Mouse (Mus musculus) ovary, adult 18-20 months (tissue): ENCODE measurements around the gene Cd300lg.

Experiments
- DNase-seq: peaks from one replicate; pipeline ENCODE4 v3.0.0; 2022; ENCODE audit warnings: low spot score, mixed read lengths

Gene Cd300lg

DNA sequence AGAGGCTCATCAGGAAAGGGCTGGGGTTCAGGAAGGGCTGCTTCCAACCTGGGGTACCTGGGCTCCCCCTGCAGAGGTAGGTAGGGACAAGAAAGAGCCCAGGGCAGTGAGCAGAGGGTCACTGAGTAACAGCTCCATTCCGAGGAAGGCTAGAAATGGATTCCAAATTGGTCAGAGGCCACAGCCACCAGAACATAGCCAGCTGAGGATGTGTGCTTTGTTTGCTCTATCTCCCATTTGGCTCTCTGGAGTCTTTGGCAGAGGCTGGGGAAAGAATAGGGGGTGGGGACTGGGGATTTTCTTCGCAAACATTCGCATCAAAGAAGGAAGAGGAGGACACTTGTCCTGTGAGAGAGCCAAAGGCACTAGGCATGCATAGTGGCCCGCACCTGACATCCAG lies 10.6 kb downstream of the Cd300lg start:
- DNase-seq: no peak

DNA sequence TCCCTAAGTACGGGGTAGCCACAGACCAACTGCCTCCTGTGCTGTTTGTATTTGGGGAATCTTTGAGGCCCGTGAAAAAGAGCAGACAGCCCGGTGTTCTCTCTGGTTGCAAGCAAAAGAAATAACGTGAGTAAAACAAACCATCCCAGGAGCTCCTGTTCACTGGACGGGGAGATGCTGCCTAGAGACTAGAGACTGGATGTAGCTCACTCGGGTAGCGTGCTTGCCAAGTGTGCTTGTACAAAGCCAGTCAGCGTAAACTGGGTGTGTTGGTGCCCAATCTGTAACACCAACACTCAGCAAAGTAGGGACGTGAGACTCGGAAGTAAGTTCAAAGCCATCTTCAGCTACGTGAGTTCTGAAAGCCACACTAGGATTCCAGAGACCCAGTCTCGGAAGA lies 11.4 kb downstream of the Cd300lg start:
- DNase-seq: no peak

DNA sequence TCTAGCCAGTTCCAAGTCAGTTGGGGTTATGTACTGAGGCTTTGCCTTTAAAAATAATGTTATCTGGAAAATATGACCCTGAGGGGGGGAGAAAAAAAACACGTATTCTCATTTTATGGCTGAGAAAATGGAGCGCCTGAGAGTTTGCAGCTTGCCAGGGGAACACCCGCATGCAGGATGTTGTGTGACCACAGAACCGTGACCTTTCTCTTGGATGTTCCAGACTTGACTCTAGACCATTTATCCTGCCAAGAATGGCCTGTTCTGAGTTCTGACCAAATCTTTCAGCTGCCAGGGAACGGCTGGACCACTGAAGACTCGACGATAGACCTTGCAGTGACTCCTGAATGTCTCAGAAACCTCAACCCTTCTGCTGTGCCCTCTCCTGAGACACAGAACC lies 11.9 kb downstream of the Cd300lg start:
- no peak for DNase-seq

DNA sequence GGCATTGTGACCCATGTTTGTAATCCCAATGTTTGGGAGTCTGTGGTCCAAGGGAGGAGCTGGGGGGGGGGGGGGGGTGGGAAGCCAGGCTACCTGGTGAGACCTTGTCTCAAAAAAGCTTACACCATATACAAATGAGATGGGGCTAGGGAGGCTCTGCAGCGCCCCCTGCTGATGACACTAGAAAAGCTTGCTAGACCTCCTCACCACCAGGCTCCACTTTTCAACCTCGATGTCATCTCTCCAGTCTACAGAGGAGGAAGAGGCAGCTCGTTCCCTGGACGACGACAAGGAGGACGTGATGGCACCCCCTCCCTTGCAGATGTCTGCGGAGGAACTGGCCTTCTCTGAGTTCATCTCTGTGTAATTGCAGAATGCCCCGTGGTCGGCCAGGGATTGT lies 12.5 kb downstream of the Cd300lg start:
- DNase-seq: no peak

DNA sequence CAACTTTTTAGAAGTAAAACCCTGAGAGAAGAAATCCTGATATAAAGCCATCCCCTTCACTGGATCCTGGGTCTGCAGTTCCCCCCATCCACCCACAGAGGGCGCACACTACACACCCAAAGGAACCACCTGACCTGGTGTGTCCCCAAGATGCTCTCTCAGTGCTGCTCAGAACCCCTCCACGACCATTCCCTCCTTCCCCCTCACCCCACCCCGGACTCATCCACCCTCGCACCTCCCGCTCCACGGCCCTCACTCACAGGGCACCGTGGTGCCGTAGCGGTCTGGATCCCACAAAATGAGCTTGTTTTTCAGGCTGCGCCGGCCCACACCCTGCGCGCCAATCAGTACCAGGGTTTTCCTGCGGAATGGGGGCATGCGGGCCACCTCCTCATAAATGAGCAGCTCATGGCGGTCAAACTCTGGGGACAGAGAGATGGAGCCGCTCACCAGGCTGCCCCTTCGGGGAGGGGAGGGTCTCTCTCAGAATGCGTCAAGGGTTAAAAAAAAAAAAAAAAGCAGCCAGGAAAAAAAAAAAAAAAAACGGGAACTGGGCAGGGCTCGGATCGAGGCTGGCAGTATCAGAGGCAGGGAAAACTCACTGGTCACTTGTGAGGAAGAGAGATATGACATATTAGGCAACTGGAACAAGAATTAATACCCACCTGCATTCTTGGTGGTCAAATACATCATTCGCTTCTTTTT lies 20.1 kb downstream of the Cd300lg start:
- DNase-seq: peak; percentile 32

DNA sequence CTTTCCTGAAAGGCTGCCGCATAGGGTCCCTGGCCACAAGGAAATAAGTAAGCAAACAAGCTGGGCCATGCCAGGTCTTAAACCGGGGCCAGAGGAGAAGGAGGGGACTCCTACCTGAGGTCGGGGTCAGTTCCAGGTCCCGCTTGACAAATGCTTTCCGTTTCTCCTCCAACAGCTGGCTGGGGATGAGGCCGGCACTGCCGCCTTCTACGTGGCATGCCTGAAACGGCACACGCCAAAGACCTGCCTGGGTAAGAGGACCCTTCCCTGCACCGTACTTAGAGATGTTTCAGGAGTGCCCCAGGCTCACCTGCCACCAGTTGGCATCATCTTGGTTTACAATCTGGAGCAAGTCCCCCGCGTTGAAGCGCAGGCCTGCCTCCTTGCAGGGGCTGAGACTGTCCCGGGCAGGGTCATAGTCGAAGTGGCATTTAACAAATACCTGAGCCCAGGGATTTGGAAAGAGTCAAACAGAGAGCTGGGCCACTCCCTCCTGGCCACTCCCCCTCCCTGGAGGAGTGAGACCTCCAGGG lies 20.7 kb downstream of the Cd300lg start:
- DNase-seq: no peak

DNA sequence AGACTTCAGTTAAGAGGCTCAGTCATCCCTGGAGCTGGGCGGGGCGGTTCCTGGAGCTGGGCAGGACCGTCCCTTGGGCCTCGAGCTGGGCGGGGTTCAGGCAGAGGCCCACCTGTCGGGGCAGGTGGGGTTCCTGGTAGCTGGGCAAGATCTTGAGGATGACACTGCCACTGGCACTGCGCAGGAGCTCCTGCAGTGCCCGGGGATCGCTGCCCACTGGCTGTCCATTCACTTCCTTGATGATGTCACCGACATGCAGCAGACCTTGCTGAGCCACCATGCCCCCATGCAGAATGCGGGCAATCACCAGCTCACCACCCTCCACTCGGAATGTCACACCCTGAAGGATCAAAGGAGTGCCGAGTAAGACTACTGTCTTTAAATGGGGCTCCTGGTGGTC lies 21.8 kb downstream of the Cd300lg start:
- DNase-seq: no peak

DNA sequence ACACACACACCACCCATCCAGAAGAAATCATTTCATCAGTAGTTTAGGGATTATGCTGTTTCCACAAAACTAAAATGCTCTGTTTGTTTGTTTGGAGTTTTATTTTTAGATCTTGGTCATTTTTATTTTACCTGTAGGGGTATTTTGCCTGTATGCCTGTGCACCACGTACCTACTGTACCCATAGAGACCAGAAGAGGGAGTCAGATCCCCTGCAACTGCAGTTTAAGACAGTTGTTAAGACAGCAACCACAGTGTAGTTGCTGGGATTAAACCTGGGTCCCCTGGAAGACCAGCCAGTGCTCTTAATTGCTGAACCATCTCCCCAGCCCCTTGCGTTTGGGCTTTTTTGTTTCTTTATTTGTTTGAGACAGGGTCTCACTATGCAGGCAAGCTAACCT lies 27.7 kb downstream of the Cd300lg start:
- DNase-seq: no peak

DNA sequence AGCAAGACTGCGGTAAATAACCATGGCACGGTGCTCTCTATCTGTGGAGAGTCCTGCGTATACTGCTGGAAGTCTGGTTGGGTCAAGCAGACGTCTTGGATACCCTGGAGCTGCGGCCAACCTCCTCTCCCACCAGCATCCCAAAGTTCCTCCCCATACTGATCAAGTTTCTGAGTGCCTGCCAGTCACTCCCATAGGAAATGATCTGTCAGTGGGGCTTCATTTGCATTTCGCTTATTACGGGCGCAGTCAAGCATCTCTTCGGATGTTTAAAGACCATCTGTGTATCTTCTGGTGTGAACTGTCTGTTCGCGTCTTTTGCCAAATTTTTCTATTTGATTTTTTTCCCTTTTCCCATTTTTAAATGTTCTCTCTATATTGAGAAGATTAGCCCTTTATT lies 28.3 kb downstream of the Cd300lg start:
- DNase-seq: no peak

DNA sequence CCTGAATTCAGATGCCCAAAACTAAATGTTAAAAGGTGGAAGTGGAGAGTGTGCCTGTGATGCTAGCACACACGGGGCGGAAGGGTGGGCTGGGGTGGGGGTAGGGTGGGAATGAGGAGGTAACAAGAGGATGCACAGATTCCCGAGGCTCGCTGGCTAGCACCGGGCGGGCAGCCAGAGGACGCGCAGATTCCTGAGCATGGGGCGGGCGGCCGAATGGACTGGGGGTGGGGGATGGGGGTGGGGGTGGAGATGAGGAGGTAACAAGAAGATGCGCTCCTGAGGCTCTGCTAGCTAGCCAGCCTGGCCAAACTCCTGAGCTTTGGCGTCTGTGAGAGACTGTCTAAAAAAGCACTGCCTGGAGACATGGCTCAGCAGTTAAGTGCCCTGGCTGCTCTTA lies 29.1 kb downstream of the Cd300lg start:
- DNase-seq: no peak

DNA sequence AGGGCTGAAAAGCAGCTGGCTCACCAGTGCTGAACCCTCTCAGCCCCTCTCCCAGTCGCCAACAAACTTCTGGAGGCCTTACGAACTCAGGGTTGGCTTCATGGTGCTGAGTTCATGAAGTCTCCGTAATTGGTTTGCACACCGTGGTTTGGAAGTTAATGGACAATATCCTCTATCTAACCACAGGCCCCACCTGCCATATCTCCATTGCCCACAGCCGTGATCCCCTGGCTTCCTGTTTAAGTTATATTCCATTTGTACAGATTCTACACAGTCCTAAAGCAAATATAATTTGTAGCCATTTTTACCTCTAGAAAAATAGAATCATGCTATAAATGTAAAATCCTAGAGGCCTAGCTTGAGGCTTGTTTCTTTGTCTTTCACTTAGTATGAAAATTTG lies 31.4 kb downstream of the Cd300lg start:
- DNase-seq: no peak

DNA sequence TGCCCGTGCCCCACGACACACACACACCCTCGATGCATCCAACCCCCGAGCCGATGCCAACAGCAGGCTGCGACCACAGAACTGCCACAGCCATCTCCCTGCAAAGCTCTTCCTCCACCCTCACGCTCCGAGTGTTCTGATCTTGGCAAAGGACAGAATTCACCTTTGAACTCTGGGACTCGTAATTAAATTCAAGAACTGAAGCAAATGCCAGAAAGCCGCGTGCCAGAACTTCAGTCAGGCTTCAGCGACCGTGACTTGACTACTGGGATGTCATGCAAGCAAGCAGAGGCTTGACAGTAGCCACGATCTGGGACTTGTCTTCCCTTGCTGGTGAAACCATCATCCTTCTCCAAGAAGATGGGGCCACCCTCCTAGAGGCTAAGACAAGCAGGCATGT lies 32.4 kb downstream of the Cd300lg start:
- DNase-seq: no peak

DNA sequence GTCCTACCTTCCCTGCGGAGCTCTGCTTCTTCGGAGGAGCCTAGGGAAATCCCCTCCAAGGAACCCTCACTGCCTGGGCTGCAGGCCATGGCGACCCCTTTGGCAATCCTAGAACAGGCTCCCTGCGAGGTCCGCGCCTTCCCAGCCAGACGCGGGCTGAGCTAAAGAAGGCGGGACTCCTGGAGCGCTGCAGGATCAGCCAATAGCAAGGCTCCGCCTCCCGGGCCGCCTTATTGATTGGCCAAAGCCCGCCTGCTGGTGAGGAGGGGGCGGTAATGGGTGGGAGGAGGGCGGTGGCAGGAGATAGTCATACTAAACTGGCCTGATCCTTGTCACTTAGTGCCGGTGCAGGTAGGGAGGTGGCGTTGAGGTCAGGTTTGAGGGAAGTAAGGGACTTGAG lies 41.0 kb downstream of the Cd300lg start:
- peak; percentile 67 for DNase-seq

DNA sequence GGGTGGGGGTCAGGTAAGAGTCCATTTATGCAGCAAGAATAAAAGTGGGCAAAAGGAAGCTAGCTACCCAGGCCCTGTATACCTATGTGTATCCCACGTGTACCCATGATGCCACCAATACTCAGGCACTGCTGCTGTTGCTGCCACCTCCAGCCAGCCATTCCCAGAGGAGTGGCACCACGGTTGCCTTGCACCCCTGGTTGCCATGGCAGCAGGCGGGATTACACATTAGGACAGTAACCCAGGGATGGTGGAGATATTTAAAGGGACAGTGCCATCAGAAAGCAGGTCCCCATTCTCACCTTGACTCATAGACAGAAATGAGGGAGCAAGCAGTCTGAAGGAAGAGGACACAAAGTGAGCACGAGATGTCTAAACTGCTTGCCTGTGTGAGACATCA lies 41.9 kb downstream of the Cd300lg start:
- no peak for DNase-seq

DNA sequence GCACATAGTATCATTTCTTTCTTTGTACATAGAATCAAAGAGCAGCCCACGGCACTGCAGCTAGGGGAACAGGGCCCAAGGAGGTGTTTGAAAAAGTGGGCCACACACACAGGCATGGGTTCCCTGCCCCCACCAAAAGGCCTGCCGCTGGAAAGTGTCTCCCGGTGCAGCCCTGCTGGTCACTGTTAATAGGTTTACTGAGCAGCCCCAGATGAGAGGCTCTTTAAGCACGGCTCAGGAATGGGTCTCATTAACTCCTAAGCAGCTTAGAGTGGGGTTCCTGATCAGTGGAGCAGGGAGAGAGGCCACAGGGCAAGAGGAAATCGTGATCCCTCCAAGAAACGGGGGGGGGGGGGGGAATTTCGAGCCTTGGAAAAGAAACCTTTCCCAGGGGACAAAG lies 42.9 kb downstream of the Cd300lg start:
- DNase-seq: no peak

DNA sequence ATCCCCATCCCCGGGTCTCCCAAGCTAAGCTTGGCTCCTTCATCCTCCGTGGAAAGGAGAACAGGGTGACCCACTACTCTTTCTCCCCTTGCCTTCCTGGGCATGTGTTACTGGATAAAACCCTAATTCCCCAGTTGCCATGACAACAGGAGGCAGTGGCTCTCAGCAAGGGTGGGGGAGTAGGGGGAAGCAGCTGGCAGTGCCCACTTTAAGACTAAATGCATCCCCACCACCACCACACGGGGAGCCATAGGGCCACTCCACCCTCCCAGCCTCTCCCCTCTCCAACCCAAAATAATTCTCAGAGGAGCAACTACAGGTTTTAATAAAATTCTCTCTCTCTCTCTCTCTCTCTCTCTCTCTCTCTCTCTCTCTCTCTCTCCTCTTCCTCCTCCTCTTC lies 45.0 kb downstream of the Cd300lg start:
- no peak for DNase-seq

DNA sequence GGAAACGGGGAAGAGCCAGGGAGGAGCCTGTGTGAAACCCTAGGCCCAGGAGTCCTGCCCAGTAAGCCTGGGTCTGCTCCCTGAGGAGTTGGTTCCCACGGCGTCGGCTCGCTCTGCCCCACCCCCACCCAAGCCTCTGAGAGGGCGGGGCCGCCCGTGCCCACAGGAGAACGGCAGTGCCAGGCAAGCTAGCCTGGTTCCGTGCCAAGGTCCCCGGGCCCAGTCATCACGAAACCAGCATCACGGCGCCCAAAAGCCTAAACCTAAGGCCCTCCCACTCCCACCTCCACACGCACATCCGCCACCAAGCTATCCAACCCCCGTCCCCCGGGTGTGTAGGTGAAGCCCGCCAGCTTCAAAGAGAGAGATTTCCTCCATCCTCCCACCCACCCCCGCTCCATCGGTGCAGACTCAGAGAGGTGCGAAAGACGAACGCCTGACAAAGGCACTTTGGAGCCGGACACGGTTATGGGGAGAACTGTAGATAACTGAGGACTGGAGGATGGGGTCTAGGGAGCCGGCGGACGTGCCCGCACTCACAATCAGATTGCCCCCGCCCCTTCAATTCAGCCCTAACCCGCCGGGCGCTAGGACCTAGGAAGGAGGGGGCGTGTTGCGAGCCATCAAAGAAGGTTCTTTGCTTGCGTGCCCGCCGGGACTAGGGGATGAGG lies 45.9 kb downstream of the Cd300lg start:
- peak; percentile 62 for DNase-seq

DNA sequence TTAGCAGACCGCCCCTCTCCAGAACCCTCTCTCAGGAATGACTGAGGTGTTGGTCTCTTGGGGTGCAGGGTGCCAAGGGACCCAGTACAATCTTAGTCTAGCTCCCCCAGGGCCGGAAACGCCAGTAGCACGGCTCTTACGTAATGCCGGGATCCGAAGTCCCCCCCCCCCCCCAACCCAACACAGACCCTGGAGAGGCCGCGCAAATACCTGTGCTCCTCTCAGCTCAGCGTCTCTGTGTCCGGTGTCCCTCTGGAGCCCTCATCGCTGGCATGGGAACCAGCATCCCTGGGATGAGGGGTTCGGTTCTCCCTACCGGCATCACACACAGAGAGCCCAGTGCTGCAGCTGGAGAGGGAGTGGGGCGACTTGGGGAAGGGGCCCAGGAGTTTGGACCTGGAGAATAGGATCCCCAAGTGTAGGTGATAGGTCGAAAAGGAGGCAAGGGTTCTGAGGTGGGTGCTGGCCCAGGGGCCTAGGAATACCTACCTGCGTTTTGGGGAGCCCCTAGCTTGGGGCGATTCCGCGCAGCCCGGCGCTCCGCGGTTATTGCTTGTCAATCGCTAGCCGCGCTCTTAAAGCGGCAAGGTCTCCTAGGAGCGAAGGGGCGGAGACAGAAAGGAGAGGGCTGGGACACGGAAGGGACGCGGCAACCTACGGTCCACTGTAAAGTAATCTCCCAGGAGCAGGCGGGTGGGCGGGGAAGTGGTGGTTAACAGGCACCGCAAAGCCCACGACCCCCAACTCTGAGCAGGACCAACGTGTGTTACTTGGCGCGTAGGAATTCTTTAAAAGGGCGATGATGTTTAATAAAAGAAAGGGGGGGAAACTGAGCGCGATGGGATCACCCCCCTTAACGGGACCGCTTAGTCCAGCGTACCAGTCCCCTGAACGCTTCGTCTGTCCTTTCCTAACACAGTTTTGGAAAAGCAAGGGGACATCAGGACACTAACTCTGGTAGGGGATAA lies 46.9 kb downstream of the Cd300lg start, which contains the start of gene Mpp2:
Gene Mpp2 (minus strand): TSS at position 585 of the 968 bp plus-strand sequence.
- DNase-seq: peak; percentile 57

DNA sequence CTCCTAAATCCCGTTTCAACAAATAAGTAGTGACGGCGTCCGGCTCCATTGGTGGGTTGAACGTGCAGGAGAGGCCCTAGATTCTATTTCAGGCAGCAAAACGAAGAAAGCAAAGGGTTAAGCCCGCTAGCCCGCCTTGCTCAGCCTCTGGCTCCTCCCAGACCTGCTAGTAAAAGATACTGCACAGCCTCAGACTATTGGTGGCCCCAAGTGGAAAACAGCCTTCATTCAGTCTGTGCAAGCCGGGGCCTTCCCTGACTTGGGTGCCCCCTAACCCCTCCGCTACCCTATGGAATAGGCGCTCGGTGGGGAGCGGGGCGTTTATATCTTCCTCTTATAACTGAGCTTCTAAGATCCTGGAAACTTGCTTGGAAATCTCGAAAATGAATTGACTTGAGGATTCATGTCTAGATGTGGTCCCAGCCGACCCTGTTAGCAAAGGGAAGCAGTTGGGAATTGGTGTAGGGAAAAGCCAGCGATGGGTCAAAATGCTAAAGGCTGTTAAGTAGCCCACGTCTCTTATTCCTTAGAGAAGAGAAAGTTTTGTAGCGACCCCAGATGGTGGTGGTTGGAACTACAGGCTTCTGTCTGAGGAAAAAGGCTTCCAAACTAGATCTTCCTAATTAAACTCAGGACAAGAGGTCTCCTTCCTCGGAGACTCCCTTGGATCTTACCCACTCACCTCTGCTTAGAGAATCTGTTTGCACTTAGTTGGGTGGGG lies 47.9 kb downstream of the Cd300lg start:
- DNase-seq: peak; percentile 28

DNA sequence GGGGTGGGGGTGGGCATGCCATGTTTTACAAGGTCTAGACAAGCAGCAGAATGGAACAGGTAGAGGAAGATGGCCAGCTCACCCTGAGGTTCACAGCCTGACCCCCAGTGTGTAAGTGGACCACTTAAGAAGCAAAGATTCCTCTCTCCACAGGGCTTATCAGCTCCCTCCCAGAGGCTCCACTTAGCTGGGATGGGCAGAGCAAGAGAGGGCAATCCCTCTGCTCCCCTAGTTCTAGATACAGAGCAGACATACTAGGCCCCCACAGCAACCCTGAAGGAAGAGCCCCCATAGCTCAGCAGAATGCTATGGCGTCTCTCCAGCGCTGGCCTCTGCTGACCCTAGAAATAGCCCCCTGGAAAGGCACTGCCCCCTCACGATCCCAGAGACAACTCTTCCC lies 54.4 kb downstream of the Cd300lg start:
- no peak for DNase-seq

DNA sequence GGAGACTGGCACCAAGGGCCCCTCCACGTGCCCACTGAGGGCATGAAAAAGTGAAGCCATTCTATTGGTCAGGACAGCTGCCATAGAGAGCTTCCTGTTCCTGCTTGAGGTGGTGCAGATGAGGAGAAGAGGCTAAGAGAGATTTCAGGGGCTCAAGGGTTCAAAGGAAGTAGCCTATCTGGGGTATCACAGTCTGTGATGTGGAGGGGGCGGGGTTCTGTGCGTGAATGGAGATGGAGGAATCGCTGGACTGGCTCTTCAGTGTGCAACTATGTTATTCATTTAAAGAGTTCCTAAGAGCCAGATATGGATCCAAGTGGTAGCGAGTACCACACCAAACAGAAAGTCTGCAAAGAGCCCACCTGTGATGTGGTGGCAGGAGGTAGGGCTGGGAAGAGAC lies 55.1 kb downstream of the Cd300lg start:
- no peak for DNase-seq

DNA sequence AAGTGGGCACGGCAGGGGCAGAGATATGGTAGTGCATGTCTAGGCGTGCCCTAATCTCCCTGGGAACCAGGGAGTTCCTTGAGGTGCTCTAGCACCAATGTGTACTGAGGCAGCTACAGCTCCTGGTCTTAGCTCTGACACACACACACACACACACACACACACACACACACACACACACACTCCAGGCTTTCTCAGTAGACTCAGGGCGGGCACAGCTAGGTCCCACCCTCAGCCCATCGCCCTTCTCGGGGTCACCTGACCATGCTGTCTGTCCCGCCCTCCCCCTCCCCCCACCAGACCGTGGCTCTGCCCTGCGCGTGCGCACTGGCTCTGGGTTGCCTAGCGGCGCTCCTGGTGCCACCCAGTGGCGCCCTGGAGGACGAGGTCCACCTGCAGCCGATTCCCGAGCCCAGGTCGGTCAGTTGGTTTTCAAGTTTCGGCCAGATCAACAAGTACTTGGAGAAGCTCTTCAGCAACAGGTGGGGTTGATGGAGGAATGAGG lies 55.6 kb downstream of the Cd300lg start:
- DNase-seq: peak; percentile 60
